Mouse (Mus musculus): ENCODE measurements at regions not wholly inside any gene's neighbourhood (a gene's known extent, or its start where the extent isn't known, plus 50 kb on each side); places are given as distances from the start of the nearest gene placed in this dataset.

DNA sequence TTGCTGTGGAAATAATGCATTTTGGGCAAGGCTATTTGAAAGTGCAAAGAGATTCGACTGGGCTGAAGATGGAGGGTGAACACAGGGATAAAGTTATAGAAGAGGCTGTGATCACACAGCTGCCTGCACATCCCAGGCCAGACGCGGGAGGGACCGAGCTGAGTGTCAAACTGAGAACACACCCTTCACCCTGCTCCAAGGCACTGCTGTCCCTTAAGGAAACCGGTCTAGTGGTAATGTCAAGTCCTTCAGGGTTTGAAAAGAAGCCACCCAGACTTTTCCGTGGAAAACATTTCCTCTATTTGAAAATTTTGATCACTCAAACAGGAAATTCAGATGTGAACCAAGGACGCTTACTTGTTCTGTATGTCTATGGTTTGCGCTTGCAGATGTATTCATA lies 134.6 kb downstream of the Gm11011 start:
- Histone ChIP-seq H3K4me1 (replicated peaks; ENCODE audit: control insufficient read depth in 2 of 2, insufficient read depth in 2 of 2, low read length in 1 of 2) (no peaks in the 10 kb centered on the region), H3K9me3 (ENCODE audit: control insufficient read depth, low read length) (no peaks in the 10 kb centered on the region), H3K27ac (no peak overlapping the region), H3K4me3 (ENCODE audit: insufficient read depth in 1 of 2, low read depth in 2 of 2, low read length in 2 of 2) (no peak overlapping the region), H3K4me2 (ENCODE audit: low read depth) (no peak overlapping the region), H3K9ac (replicated peaks) (no peak overlapping the region), H3K27me3 (ENCODE audit: control insufficient read depth, insufficient read depth, low read length) (no peaks in the 10 kb centered on the region), H3K36me3 (replicated peaks; ENCODE audit: control insufficient read depth, insufficient read depth, low read depth) (no peaks in the 10 kb centered on the region)
- 73% methylated on average over 8 of the region's 8 CpGs for WGBS (ENCODE audit: insufficient replicate concordance)
- DNase-seq (ENCODE audit: low read depth in 3 of 3, low spot score in 3 of 3) (no peak), ATAC-seq (ENCODE audit: insufficient read depth) (no peak)
- TF ChIP-seq EP300 (IDR thresholded peaks at IDR 0.05; ENCODE audit: low read depth) (no peak), CTCF (IDR thresholded peaks at IDR 0.05; ENCODE audit: low read depth) (no peak)

DNA sequence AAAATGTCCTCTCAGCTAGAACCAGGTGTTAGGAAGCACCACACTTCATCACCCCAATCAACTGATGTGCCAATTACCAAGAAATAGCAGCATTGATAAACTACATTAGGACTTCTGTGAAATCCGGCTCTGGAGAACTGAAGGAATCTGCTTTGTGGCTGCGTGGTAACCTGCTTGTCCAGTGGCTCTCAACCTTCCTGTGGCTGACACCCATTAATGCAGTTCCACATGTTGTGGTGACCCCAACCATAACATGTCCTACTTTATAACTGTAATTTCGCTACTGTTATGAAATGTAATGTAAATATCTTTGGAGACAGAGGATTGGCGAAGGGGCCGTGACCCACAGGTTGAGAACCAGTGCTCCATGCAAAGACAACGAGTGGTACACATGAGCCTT lies 136.7 kb downstream of the Gm11011 start:
- no peak for DNase-seq (ENCODE audit: low read depth in 3 of 3, low spot score in 3 of 3)
- Histone ChIP-seq H3K4me3 (ENCODE audit: insufficient read depth in 1 of 2, low read depth in 2 of 2, low read length in 2 of 2) (no peak overlapping the region), H3K4me1 (replicated peaks; ENCODE audit: control insufficient read depth in 2 of 2, insufficient read depth in 2 of 2, low read length in 1 of 2) (no peaks in the 10 kb centered on the region), H3K9ac (replicated peaks) (no peak overlapping the region), H3K27ac (no peak overlapping the region), H3K9me3 (ENCODE audit: control insufficient read depth, low read length) (no peaks in the 10 kb centered on the region), H3K36me3 (replicated peaks; ENCODE audit: control insufficient read depth, insufficient read depth, low read depth) (no peaks in the 10 kb centered on the region), H3K4me2 (ENCODE audit: low read depth) (no peak overlapping the region), H3K27me3 (ENCODE audit: control insufficient read depth, insufficient read depth, low read length) (no peaks in the 10 kb centered on the region)
- TF ChIP-seq EP300 (IDR thresholded peaks at IDR 0.05; ENCODE audit: low read depth) (no peak), CTCF (IDR thresholded peaks at IDR 0.05; ENCODE audit: low read depth) (no peak)
- 67% methylated on average over 6 of the region's 6 CpGs for WGBS (ENCODE audit: insufficient replicate concordance)
- no peak for ATAC-seq (ENCODE audit: insufficient read depth)

DNA sequence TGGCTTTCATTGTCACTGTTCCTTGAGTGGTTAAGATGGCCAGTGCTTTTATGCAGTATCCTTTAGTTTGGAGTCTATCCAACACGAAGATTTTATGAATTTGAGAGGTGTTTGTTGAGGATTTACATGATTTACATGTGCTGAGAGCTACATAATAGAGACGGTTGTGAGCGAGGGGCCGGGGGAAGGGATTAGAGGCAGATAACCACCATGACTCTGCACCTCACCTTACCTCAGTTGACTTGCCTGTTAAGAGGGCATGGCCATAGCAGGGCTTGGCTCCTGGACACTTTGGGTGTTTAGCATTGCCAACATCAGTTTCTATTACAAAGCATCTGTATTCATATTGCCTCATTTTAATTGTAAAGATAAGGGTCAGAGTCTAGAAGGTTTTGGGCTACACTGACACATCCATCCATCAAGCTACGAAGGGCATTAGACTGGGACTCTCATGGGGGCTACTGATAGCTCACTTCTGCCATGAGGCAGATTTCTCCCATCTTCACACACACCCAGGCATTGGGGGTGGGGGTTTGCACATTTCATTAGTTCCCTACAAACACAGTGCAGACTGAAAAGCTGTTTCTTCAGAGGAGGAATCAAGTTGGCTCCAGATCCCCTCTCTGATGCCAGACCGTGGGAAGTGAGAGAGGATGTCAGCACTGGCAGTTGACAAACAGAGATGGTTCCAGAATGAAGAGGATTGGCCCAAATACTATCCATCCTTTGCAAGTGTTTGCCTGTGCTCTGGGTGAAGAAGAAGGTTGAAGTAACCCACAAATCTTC lies 139.9 kb downstream of the Gm11011 start:
- TF ChIP-seq EP300 (IDR thresholded peaks at IDR 0.05; ENCODE audit: low read depth): no peak
- no peak for TF ChIP-seq CTCF (IDR thresholded peaks at IDR 0.05; ENCODE audit: low read depth)
- no peaks in the 10 kb centered on the region for H3K27me3 ChIP-seq (ENCODE audit: control insufficient read depth, insufficient read depth, low read length)
- no peak for ATAC-seq (ENCODE audit: insufficient read depth)
- whole genome bisulfite sequencing (ENCODE audit: insufficient replicate concordance): 60% methylated on average over 6 of the region's 6 CpGs
- no peak overlapping the region for H3K4me3 ChIP-seq (ENCODE audit: insufficient read depth in 1 of 2, low read depth in 2 of 2, low read length in 2 of 2)
- no peaks in the 10 kb centered on the region for H3K4me1 ChIP-seq (replicated peaks; ENCODE audit: control insufficient read depth in 2 of 2, insufficient read depth in 2 of 2, low read length in 1 of 2)
- H3K9ac ChIP-seq (replicated peaks): no peak overlapping the region
- no peak for DNase-seq (ENCODE audit: low read depth in 3 of 3, low spot score in 3 of 3)
- H3K4me2 ChIP-seq (ENCODE audit: low read depth): no peak overlapping the region
- no peaks in the 10 kb centered on the region for H3K9me3 ChIP-seq (ENCODE audit: control insufficient read depth, low read length)
- H3K27ac ChIP-seq: no peak overlapping the region
- H3K36me3 ChIP-seq (replicated peaks; ENCODE audit: control insufficient read depth, insufficient read depth, low read depth): no peaks in the 10 kb centered on the region

DNA sequence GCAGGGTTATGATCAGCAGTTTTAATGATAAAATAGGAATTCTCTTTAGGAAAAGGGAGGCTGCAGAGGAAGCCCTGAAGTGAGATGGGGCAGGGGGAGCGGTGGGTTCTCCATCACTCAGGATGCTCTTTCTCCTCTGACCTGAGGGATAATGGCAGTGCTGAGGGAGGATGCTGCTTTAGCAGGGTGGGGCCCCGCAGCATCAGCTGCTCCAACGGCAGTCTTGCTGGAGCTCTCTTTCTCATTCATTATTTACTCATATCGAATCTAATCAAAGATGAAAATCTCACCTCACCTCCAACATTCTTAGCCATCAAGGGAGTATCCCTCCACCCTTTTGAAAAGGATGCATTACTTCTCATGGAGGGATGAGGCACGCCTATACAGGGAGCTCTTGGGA lies 141.7 kb downstream of the Gm11011 start:
- no peak overlapping the region for H3K4me2 ChIP-seq (ENCODE audit: low read depth)
- no peaks in the 10 kb centered on the region for H3K9me3 ChIP-seq (ENCODE audit: control insufficient read depth, low read length)
- no peaks in the 10 kb centered on the region for H3K36me3 ChIP-seq (replicated peaks; ENCODE audit: control insufficient read depth, insufficient read depth, low read depth)
- no peaks in the 10 kb centered on the region for H3K27me3 ChIP-seq (ENCODE audit: control insufficient read depth, insufficient read depth, low read length)
- H3K4me3 ChIP-seq (ENCODE audit: insufficient read depth in 1 of 2, low read depth in 2 of 2, low read length in 2 of 2): no peak overlapping the region
- WGBS (ENCODE audit: insufficient replicate concordance): 60% methylated on average over 5 of the region's 5 CpGs
- TF ChIP-seq EP300 (IDR thresholded peaks at IDR 0.05; ENCODE audit: low read depth) (no peak), CTCF (IDR thresholded peaks at IDR 0.05; ENCODE audit: low read depth) (no peak)
- no peak overlapping the region for H3K9ac ChIP-seq (replicated peaks)
- DNase-seq (ENCODE audit: low read depth in 3 of 3, low spot score in 3 of 3) (no peak), ATAC-seq (ENCODE audit: insufficient read depth) (no peak)
- H3K27ac ChIP-seq: no peak overlapping the region
- H3K4me1 ChIP-seq (replicated peaks; ENCODE audit: control insufficient read depth in 2 of 2, insufficient read depth in 2 of 2, low read length in 1 of 2): no peaks in the 10 kb centered on the region

DNA sequence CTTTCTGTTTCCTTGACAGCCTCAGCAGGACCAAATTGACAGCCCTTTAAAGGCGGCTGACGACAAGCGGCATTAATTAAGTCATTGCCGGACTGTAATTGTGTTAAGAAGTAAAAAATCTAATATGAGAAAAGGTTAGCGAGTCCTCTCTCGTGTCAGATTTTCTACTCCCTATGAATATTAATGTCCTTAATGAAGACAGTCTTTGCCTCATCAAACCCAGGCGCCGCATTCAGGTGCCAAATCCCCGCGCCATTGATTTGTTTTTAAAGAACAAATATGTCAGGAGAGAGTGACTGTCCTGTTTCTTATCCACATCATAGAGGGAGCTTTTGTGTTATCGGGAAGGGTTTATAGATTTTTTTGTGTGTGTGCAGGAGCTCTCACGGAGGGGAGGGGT lies 142.2 kb downstream of the Gm11011 start:
- Histone ChIP-seq H3K4me3 (ENCODE audit: insufficient read depth in 1 of 2, low read depth in 2 of 2, low read length in 2 of 2) (no peak overlapping the region), H3K9ac (replicated peaks) (no peak overlapping the region), H3K27me3 (ENCODE audit: control insufficient read depth, insufficient read depth, low read length) (no peaks in the 10 kb centered on the region), H3K27ac (no peak overlapping the region), H3K9me3 (ENCODE audit: control insufficient read depth, low read length) (no peaks in the 10 kb centered on the region), H3K36me3 (replicated peaks; ENCODE audit: control insufficient read depth, insufficient read depth, low read depth) (no peaks in the 10 kb centered on the region), H3K4me2 (ENCODE audit: low read depth) (no peak overlapping the region), H3K4me1 (replicated peaks; ENCODE audit: control insufficient read depth in 2 of 2, insufficient read depth in 2 of 2, low read length in 1 of 2) (no peaks in the 10 kb centered on the region)
- ATAC-seq (ENCODE audit: insufficient read depth) (no peak), DNase-seq (ENCODE audit: low read depth in 3 of 3, low spot score in 3 of 3) (no peak)
- 70% methylated on average over 12 of the region's 12 CpGs for WGBS (ENCODE audit: insufficient replicate concordance)
- TF ChIP-seq EP300 (IDR thresholded peaks at IDR 0.05; ENCODE audit: low read depth) (no peak), CTCF (IDR thresholded peaks at IDR 0.05; ENCODE audit: low read depth) (no peak)
